In the genomic region with DNA sequence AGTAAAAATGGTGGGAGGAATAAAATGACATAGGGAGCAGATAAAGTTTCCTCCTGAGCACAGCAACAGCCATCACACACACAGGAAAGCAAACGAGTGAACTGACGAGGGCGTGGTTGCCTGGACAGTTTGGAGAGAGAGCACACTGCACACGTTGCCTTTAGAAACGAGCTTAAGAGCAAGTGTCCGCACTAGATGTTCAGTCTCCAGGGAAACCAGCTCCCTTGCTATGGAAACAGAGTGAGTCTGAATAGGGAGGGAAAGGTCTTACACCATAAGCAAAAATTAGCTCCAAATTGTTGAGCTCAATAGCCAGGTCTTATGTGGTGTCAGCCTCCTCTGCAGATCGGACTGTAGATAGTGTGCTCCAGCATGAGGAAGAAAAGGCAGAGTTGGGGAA, we compare ENCODE assay signal across 18 mouse cellular contexts.
"Had no signal": no experiment of that assay in that cellular context is flagged by ENCODE, and none has a peak within 500 bp of the region (broad histone marks: within the 10 kb centered on the region; RNA-seq: fewer than 3 reads in every experiment).

No protein-coding gene starts in this region.

- H3K27ac ChIP-seq: liver, embryonic 14.5 days; midbrain, embryonic 10.5 days; midbrain, embryonic 12.5 days; neural tube, embryonic 12.5 days had no signal

- H3K4me2 ChIP-seq: lung, embryonic 14.5 days; midbrain, embryonic 12.5 days; neural tube, embryonic 12.5 days had no signal

- H3K4me3 ChIP-seq: midbrain, embryonic 10.5 days; midbrain, embryonic 12.5 days; myocyte; neural tube, embryonic 12.5 days had no signal

- ATAC-seq: midbrain, embryonic 16.5 days had no signal

- H3K9me3 ChIP-seq: midbrain, embryonic 10.5 days; midbrain, embryonic 12.5 days; neural tube, embryonic 12.5 days had no signal

- DNase-seq: lung, adult 18-20 months; lung, embryonic 14.5 days; lung, postnatal 10 days; lung, postnatal 4 days; retina, postnatal 1 day; right cerebral cortex, adult 18-20 months; right cerebral cortex, postnatal 25 days; right cerebral cortex, postnatal 4 days; spleen, adult 18-20 months; thymus, adult 18-20 months; thymus, postnatal 14 days; thymus, postnatal 4 days had no signal

- H3K4me1 ChIP-seq: midbrain, embryonic 12.5 days; neural tube, embryonic 12.5 days had no signal

- H3K36me3 ChIP-seq: midbrain, embryonic 10.5 days; midbrain, embryonic 12.5 days; neural tube, embryonic 12.5 days had no signal

- H3K9ac ChIP-seq: liver, embryonic 14.5 days; lung, embryonic 14.5 days; midbrain, embryonic 12.5 days; neural tube, embryonic 12.5 days had no signal

- H3K27me3 ChIP-seq: midbrain, embryonic 12.5 days; neural tube, embryonic 12.5 days had no signal
